Mouse (Mus musculus) kidney, embryonic 14.5 days (tissue): ENCODE measurements around the gene Tspan32. TPM values are rescaled to one million over a fixed set of nuclear protein-coding genes. Genes with fewer than 3 reads are reported as not detected.

Source experiments
- ATAC-seq: fragments of 200-750 bp; cut with Nextera tagmentation; 2 replicates; pipeline ENCODE4 v1.8.0; 2017; ENCODE audit warnings: moderate number of reproducible peaks, mild to moderate bottlenecking, moderate TSS enrichment, moderate library complexity; ENCODE audit not compliant: low FRiP score, low TSS enrichment
- H3K27ac ChIP-seq: fragments of 300-500 bp; sonication (generic); 2 replicates; pipeline ENCODE4 v1.5.1; 2014; ENCODE audit warnings: low read depth, mild to moderate bottlenecking, low read length, moderate library complexity, mixed read lengths
- H3K27me3 ChIP-seq: fragments of 300-500 bp; sonication (generic); 2 replicates; pipeline ENCODE4 v1.6.1; 2014; ENCODE audit warnings: mild to moderate bottlenecking, low read length; ENCODE audit not compliant: control insufficient read depth, insufficient read depth
- H3K36me3 ChIP-seq: fragments of 300-500 bp; sonication (generic); 2 replicates; pipeline ENCODE4 v1.6.1; 2014; ENCODE audit warnings: low read length, mixed read lengths; ENCODE audit not compliant: control insufficient read depth, insufficient read depth
- H3K4me1 ChIP-seq: fragments of 300-500 bp; sonication (generic); 2 replicates; pipeline ENCODE4 v1.6.1; 2014; ENCODE audit warnings: low read length, mixed read lengths; ENCODE audit not compliant: control insufficient read depth, insufficient read depth
- H3K4me2 ChIP-seq: fragments of 300-500 bp; sonication (generic); replicated peaks from 2 replicates; pipeline ENCODE4 v1.6.1; 2014; ENCODE audit warnings: low read depth, mild to moderate bottlenecking, low read length
- H3K4me3 ChIP-seq: fragments of 300-500 bp; sonication (generic); 2 replicates; pipeline ENCODE4 v1.5.1; 2014; ENCODE audit warnings: mild to moderate bottlenecking, low read length
- H3K9ac ChIP-seq: fragments of 300-500 bp; sonication (generic); 2 replicates; pipeline ENCODE4 v1.6.1; 2014; ENCODE audit warnings: low read depth, mild to moderate bottlenecking, low read length, moderate library complexity
- H3K9me3 ChIP-seq: fragments of 300-500 bp; sonication (generic); 2 replicates; pipeline ENCODE4 v1.6.1; 2016; ENCODE audit warnings: low read length; ENCODE audit not compliant: control insufficient read depth
- WGBS: fragments of 180-500 bp; shearing (Covaris S2); extraction: QIAGEN DNeasy Blood & Tissue Kit; methylation state at CpG from one replicate; pipeline ENCODE4 v1.1.7; 2014; 5-methylcytosine and 5-hydroxymethylcytosine counted together
- polyA plus RNA-seq: library from polyadenylated mRNA; unstranded; fragments of >200 nt; fragmentation: Nextera tagmentation; extraction: Ambion mirVana; gene quantifications from 2 replicates; pipeline ENCODE4 v1.2.1, GENCODE M21; 2014

Tspan32 gene
- polyA plus RNA-seq, 1 experiment from 2014 or later, result 0.97 TPM

DNA sequence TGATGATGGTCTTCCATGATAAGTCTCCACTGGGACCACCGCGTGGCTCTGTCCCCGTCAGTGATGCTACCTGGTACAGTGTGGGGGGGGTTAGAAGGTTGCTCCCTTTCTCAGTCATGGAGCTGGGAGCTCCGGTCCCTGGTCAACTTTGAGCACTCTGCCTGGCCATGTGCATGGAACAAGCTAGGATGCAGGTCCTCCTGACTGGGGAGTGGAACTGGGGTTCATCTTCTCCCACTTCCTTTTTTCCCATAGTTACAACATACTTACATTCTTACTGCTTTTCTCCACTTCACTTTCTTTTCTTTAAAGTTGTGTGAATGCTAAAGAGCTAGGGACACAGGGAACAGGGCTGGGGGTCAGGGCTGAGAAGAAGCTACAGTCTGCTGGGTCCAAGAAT, 19.7 kb upstream of the Tspan32 start:
- WGBS, result 92% methylated on average over 4 of the region's 4 CpGs
- Histone ChIP-seq H3K4me1 (no peaks in the 10 kb centered on the region), H3K4me2 (no peak overlapping the region), H3K27ac (no peak overlapping the region), H3K36me3 (no peaks in the 10 kb centered on the region), H3K9ac (no peak overlapping the region), H3K4me3 (no peak overlapping the region), H3K27me3 (no peaks in the 10 kb centered on the region), H3K9me3 (no peaks in the 10 kb centered on the region)
- ATAC-seq, result no peak

DNA sequence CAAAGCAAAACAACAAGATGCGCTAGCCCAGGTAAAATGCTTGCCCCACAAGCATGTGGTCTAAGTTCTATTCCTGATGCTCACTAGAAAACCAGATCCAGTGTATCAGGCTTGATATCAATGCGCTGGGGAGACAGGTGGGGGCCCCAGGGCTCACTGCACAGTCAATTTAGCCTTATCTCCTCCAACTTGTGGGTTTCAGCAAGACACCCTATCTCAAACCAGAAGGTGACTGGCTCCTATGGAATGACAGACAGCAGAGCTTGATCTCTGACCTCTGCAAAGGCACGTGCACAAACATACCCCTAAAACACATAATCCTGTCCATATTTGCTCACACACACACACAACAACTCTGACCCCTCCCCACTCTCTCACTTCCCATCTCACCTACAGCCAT, 17.1 kb upstream of the Tspan32 start:
- Histone ChIP-seq H3K36me3 (no peaks in the 10 kb centered on the region), H3K9me3 (no peaks in the 10 kb centered on the region), H3K9ac (no peak overlapping the region), H3K27me3 (no peaks in the 10 kb centered on the region), H3K4me3 (no peak overlapping the region), H3K4me1 (no peaks in the 10 kb centered on the region), H3K4me2 (no peak overlapping the region), H3K27ac (no peak overlapping the region)
- no peak for ATAC-seq
- WGBS, result 86% methylated on average over 3 of the region's 3 CpGs

DNA sequence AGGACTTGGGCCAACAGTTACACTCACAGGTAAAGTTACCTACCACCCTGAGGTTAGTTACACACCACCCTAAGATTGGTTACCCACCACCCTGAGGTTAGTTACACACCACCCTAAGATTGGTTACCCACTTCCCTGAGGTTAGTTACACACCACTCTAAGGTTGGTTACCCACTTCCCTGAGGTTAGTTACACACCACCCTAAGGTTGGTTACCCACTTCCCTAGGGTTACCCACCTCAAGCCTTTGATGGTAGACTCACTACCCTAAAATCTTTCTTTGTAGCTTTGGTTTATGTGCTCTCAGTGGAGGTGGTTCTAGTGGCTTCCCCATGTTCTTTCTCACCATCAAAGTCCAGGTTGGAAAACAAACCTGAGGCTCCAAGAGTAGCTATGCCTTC, 9.8 kb upstream of the Tspan32 start:
- H3K36me3 ChIP-seq, result no peaks in the 10 kb centered on the region

DNA sequence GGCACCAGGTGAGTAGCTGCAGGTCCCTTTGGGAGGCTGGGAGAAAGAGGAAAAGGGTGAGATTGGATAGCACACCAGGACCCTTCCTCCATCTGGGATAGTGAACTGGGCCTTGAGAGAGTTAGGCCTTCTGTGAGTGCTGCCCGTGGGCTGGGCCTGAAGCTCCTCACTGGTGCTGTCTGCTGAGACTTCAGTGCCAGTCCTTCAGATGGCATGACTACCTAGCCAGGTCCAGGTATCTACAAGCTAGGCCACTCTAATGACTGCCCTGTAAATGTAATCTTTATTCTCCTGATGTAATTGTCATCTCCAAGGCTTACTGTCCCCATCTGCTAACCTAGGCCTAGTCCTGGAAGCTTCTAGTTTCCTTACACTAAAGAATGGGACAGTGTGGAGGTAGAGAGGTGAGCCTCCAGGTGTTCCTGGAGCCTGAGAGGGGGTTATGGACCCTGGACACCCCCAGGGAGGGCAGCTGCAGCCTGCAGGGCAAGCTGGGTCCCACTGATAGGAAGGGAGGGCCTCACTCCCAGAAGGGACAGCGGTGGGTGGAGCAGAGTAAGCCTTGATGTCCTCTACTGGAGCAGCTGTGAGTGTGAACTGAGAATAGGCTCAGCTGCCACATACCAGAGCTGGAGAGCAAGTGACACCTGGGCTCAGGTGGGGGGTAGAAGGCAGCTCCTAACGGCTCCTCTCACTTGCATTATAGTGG, 9.1 kb upstream of the Tspan32 start:
- H3K27me3 ChIP-seq, result no peaks in the 10 kb centered on the region
- no peak for ATAC-seq
- H3K4me2 ChIP-seq, result no peak overlapping the region
- no peak overlapping the region for H3K27ac ChIP-seq
- WGBS, result 65% methylated on average over 3 of the region's 3 CpGs
- H3K36me3 ChIP-seq, result no peaks in the 10 kb centered on the region
- no peaks in the 10 kb centered on the region for H3K4me1 ChIP-seq
- no peaks in the 10 kb centered on the region for H3K9me3 ChIP-seq
- no peak overlapping the region for H3K9ac ChIP-seq
- H3K4me3 ChIP-seq, result no peak overlapping the region

More for the DNA sequence above, 9.8 kb upstream of the Tspan32 start:
- Histone ChIP-seq H3K9ac (no peak overlapping the region), H3K4me3 (no peak overlapping the region), H3K27ac (no peak overlapping the region), H3K27me3 (no peaks in the 10 kb centered on the region), H3K9me3 (no peaks in the 10 kb centered on the region), H3K4me2 (no peak overlapping the region), H3K4me1 (no peaks in the 10 kb centered on the region)
- ATAC-seq, result no peak

DNA sequence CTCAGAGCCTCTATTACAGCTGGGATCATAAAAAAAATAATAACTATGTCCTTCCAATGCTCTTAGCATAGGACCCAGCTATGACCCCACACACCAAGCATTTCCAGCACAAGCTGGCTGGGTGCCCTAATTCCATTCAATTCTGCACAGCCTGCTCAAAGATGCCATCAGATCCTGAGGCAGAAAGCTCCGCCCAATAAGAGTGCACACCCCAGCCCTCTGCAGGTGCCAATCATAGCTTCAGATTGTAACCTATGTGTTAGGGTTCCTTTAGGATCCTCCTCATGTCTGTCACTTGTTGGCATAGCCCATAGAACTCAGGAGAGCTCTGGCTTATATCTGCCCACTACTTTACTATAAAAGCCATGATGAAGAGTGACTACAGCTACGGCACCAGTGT, 7.8 kb upstream of the Tspan32 start:
- no peak for ATAC-seq
- Histone ChIP-seq H3K9me3 (no peaks in the 10 kb centered on the region), H3K4me3 (no peak overlapping the region), H3K4me1 (no peaks in the 10 kb centered on the region), H3K9ac (no peak overlapping the region), H3K4me2 (no peak overlapping the region), H3K27ac (no peak overlapping the region), H3K36me3 (no peaks in the 10 kb centered on the region), H3K27me3 (no peaks in the 10 kb centered on the region)
- whole genome bisulfite sequencing, result 85% methylated on average over 2 of the region's 2 CpGs

DNA sequence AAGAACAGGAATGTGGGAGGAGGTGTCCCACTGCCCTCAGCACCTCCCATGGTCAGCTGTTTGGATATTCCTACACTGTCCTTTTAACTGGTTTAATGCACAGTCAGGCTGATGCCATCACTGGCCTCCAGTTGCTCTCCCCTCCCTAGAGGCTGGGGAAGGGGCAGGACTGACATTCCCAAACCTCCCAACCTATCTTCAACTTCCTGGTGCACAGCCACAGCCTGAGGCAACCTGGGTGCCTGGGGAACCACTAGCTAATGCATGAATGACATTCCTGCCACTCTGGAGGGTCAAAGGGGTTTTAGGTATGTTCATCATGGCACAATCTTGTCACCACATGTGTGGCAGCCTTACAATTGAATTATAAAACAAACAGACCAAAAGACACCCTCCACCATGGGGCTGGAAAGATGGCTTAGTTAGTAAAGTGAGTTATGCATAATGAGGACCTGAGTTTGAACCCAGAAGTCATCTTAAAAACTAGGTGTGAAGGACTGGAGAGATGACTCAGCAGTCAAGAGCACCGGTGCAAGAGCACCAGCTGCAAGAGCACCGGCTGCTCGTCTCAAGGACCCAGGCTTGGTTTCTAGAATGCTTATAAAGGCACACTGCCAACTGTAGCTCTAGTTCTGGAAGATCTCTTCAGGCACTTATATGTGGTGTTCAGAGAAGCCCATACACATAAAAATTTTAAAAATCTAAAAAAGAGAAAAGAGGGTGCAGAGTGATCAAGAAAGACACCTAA, 7.3 kb upstream of the Tspan32 start:
- H3K4me3 ChIP-seq, result no peak overlapping the region
- H3K4me2 ChIP-seq, result no peak overlapping the region
- H3K9me3 ChIP-seq, result no peaks in the 10 kb centered on the region
- no peaks in the 10 kb centered on the region for H3K36me3 ChIP-seq
- 64% methylated on average over 3 of the region's 3 CpGs for WGBS
- H3K27ac ChIP-seq, result no peak overlapping the region
- no peak for ATAC-seq
- no peaks in the 10 kb centered on the region for H3K4me1 ChIP-seq
- H3K9ac ChIP-seq, result no peak overlapping the region
- H3K27me3 ChIP-seq, result no peaks in the 10 kb centered on the region

DNA sequence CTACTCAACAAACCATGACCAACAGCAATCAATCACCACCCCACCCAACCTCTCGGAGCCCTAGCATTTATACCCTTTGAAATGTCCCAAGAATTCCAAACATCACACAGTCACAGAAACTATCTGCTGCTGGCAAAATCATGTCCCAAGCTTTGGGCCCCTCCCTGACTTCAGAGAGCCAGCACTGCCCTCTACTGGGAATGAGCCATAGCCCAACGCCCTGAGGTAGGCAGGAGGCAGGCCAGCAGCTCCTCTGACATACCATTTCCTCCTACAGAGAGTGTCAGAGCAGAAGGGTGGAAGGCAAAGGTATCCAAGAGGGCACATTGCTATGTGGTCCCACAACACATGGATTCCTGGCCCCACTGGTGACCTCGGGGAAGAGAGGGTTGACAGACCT, 2.2 kb upstream of the Tspan32 start:
- Histone ChIP-seq H3K4me1 (0 out of 2 replicates have a peak, but pooled peaks cover 8% of the 10 kb centered on the region), H3K4me2 (no peak overlapping the region), H3K4me3 (no peak overlapping the region), H3K27me3 (no peaks in the 10 kb centered on the region), H3K27ac (no peak overlapping the region), H3K9ac (no peak overlapping the region), H3K9me3 (no peaks in the 10 kb centered on the region), H3K36me3 (no peaks in the 10 kb centered on the region)
- 15% methylated on average over 3 of the region's 3 CpGs for WGBS
- no peak for ATAC-seq

DNA sequence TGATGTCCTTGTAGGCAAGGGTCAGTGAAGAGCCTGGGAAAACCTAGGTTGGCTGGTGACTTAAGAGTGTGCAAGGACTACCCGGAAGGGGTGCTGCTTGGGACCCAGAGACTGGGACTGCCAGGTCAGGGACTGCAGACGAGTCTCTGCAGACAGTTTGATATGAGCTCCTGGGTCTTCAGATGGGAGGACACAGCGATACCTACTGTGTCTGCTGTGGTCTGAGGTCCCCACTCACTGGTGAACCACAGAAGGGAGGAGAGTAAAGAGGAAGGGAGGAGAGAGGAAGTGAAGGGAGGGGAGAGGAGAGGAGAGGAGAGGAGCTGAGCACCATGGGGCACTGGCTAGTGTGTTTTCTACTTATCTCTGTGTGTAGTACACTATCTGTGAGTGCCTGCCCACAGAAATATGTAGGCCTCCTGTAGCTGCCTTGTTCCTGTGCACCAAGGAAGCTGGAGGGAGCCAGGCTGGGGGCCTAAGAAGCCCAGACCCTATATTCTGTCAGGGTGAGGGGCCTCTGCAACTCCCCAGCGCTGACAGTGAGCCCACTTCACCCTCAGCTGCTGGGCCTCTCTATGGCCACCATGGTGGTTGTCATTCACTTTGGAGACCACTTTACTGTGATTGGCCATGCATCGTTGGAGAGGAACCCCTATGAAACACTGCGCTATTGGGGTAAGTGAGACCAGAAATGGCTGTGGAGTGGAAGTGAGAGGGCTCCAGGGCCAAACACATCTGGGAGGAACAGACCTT, 674 bp downstream of the Tspan32 start:
- H3K4me2 ChIP-seq, result no peak overlapping the region
- ATAC-seq, result no peak
- H3K27ac ChIP-seq, result no peak overlapping the region
- no peaks in the 10 kb centered on the region for H3K36me3 ChIP-seq
- no peaks in the 10 kb centered on the region for H3K27me3 ChIP-seq
- no peaks in the 10 kb centered on the region for H3K9me3 ChIP-seq
- H3K9ac ChIP-seq, result no peak overlapping the region
- peaks cover 23% of the 10 kb centered on the region for H3K4me1 ChIP-seq
- H3K4me3 ChIP-seq, result no peak overlapping the region
- 86% methylated on average over 6 of the region's 6 CpGs for WGBS
